Mouse (Mus musculus): ENCODE data around the gene Zbtb3. TPM values are rescaled to one million over a fixed set of nuclear protein-coding genes. Genes with fewer than 3 reads are reported as not detected.

Zbtb3 gene
- polyA plus RNA-seq, 1 experiment, result 2.4 TPM

GRCm38 (mm10) chr19:8818801-8819595, 16.6 kb downstream of the Zbtb3 start, which contains the start of gene Ttc9c:
TSS of gene Ttc9c (minus strand) at chr19:8819333.
- WGBS, result under 1% methylated on average over 33 of the region's 33 CpGs
- Histone ChIP-seq H3K4me3 (ENCODE audit: extremely low read depth, insufficient read depth, insufficient read length) (peak within 1 kb of the TSS; percentile 91), H3K27ac (ENCODE audit: insufficient read depth, low read length) (peak within 1 kb of the TSS; percentile 98), H3K27me3 (ENCODE audit: control insufficient read depth, insufficient read depth, low read length) (no peaks in the 10 kb centered on the region), H3K4me1 (ENCODE audit: control insufficient read depth, insufficient read depth, insufficient read length) (peaks cover 7% of the 10 kb centered on the region), H3K36me3 (ENCODE audit: control insufficient read depth, insufficient read depth, low read length) (peaks cover 14% of the 10 kb centered on the region)
- TF ChIP-seq CTCF (IDR thresholded peaks at IDR 0.05; ENCODE audit: extremely low read depth, insufficient read depth, insufficient read length, insufficient replicate concordance) (no peak), POLR2A (IDR thresholded peaks at IDR 0.05; ENCODE audit: low read depth, low read length) (peak; percentile 57)
- DNase-seq (ENCODE audit: low read depth in 1 of 2, low spot score in 2 of 2), result peak; percentile 90 to 93

- Histone ChIP-seq H3K27me3 (ENCODE audit: control insufficient read depth, insufficient read depth, low read length) (no peaks in the 10 kb centered on the region), H3K4me3 (ENCODE audit: extremely low read depth, insufficient read depth, insufficient read length) (peak within 1 kb of the TSS; percentile 91), H3K4me1 (ENCODE audit: control insufficient read depth, insufficient read depth, insufficient read length) (peaks cover 7% of the 10 kb centered on the region), H3K36me3 (ENCODE audit: control insufficient read depth, insufficient read depth, low read length) (peaks cover 18% of the 10 kb centered on the region), H3K27ac (ENCODE audit: insufficient read depth, low read length) (peak within 1 kb of the TSS; percentile 98)
- TF ChIP-seq CTCF (IDR thresholded peaks at IDR 0.05; ENCODE audit: extremely low read depth, insufficient read depth, insufficient read length, insufficient replicate concordance) (no peak), POLR2A (IDR thresholded peaks at IDR 0.05; ENCODE audit: low read depth, low read length) (peak; percentile 94)
- under 1% methylated on average over 83 of the region's 83 CpGs for WGBS
- DNase-seq (ENCODE audit: low read depth in 1 of 2, low spot score in 2 of 2), result peak; percentile 99
Observed at GRCm38 (mm10) chr19:8819596-8820423, 17.5 kb downstream of the Zbtb3 start, which contains the start of gene Hnrnpul2. TSS of gene Hnrnpul2 (plus strand) at chr19:8820010.

- peaks cover 24% of the 10 kb centered on the region for H3K36me3 ChIP-seq (ENCODE audit: control insufficient read depth, insufficient read depth, low read length)
- no peaks in the 10 kb centered on the region for H3K27me3 ChIP-seq (ENCODE audit: control insufficient read depth, insufficient read depth, low read length)
- no peak for DNase-seq (ENCODE audit: low read depth in 1 of 2, low spot score in 2 of 2)
- peak overlapping the region; percentile 91 for H3K4me3 ChIP-seq (ENCODE audit: extremely low read depth, insufficient read depth, insufficient read length)
- peak overlapping the region; percentile 98 for H3K27ac ChIP-seq (ENCODE audit: insufficient read depth, low read length)
- under 1% methylated on average over 47 of the region's 48 CpGs for WGBS
- TF ChIP-seq CTCF (IDR thresholded peaks at IDR 0.05; ENCODE audit: extremely low read depth, insufficient read depth, insufficient read length, insufficient replicate concordance) (no peak), POLR2A (IDR thresholded peaks at IDR 0.05; ENCODE audit: low read depth, low read length) (no peak)
- peaks cover 7% of the 10 kb centered on the region for H3K4me1 ChIP-seq (ENCODE audit: control insufficient read depth, insufficient read depth, insufficient read length)
Observed at GRCm38 (mm10) chr19:8820424-8820956, 18.1 kb downstream of the Zbtb3 start.

- Histone ChIP-seq H3K36me3 (ENCODE audit: control insufficient read depth, insufficient read depth, low read length) (peaks cover 27% of the 10 kb centered on the region), H3K4me3 (ENCODE audit: extremely low read depth, insufficient read depth, insufficient read length) (peak overlapping the region; percentile 91), H3K4me1 (ENCODE audit: control insufficient read depth, insufficient read depth, insufficient read length) (peaks cover 7% of the 10 kb centered on the region), H3K27ac (ENCODE audit: insufficient read depth, low read length) (peak overlapping the region; percentile 98), H3K27me3 (ENCODE audit: control insufficient read depth, insufficient read depth, low read length) (no peaks in the 10 kb centered on the region)
- under 1% methylated on average over 7 of the region's 7 CpGs for WGBS
- DNase-seq (ENCODE audit: low read depth in 1 of 2, low spot score in 2 of 2), result no peak
- TF ChIP-seq CTCF (IDR thresholded peaks at IDR 0.05; ENCODE audit: extremely low read depth, insufficient read depth, insufficient read length, insufficient replicate concordance) (no peak), POLR2A (IDR thresholded peaks at IDR 0.05; ENCODE audit: low read depth, low read length) (no peak)
Observed at GRCm38 (mm10) chr19:8821146-8821545, 18.8 kb downstream of the Zbtb3 start.

GRCm38 (mm10) chr19:8822696-8823095, 20.3 kb downstream of the Zbtb3 start:
- DNase-seq (ENCODE audit: low read depth in 1 of 2, low spot score in 2 of 2), result no peak
- no peak overlapping the region for H3K27ac ChIP-seq (ENCODE audit: insufficient read depth, low read length)
- H3K4me1 ChIP-seq (ENCODE audit: control insufficient read depth, insufficient read depth, insufficient read length), result peaks cover 7% of the 10 kb centered on the region
- peaks cover 30% of the 10 kb centered on the region for H3K36me3 ChIP-seq (ENCODE audit: control insufficient read depth, insufficient read depth, low read length)
- 88% methylated on average over 8 of the region's 8 CpGs for WGBS
- TF ChIP-seq CTCF (IDR thresholded peaks at IDR 0.05; ENCODE audit: extremely low read depth, insufficient read depth, insufficient read length, insufficient replicate concordance), result no peak
- no peak for TF ChIP-seq POLR2A (IDR thresholded peaks at IDR 0.05; ENCODE audit: low read depth, low read length)
- H3K27me3 ChIP-seq (ENCODE audit: control insufficient read depth, insufficient read depth, low read length), result no peaks in the 10 kb centered on the region
- H3K4me3 ChIP-seq (ENCODE audit: extremely low read depth, insufficient read depth, insufficient read length), result no peak overlapping the region

- Histone ChIP-seq H3K4me1 (ENCODE audit: control insufficient read depth, insufficient read depth, insufficient read length) (no peaks in the 10 kb centered on the region; the same call in 1 of the 2 replicates), H3K27me3 (ENCODE audit: control insufficient read depth, insufficient read depth, low read length) (no peaks in the 10 kb centered on the region), H3K4me3 (ENCODE audit: extremely low read depth, insufficient read depth, insufficient read length) (no peak within 1 kb of the TSS), H3K36me3 (ENCODE audit: control insufficient read depth, insufficient read depth, low read length) (peaks cover 74% of the 10 kb centered on the region), H3K27ac (ENCODE audit: insufficient read depth, low read length) (no peak within 1 kb of the TSS)
- TF ChIP-seq POLR2A (IDR thresholded peaks at IDR 0.05; ENCODE audit: low read depth, low read length) (no peak), CTCF (IDR thresholded peaks at IDR 0.05; ENCODE audit: extremely low read depth, insufficient read depth, insufficient read length, insufficient replicate concordance) (no peak)
- no peak for DNase-seq (ENCODE audit: low read depth in 1 of 2, low spot score in 2 of 2)
- WGBS, result 59% methylated on average over 8 of the region's 8 CpGs
Observed at GRCm38 (mm10) chr19:8829660-8830059, 27.3 kb downstream of the Zbtb3 start, which contains the start of gene AC129217.1. TSS of gene AC129217.1 (plus strand) at chr19:8829773.
